Mouse (Mus musculus): ENCODE data around the gene Hspg2. TPM values are rescaled to one million over a fixed set of nuclear protein-coding genes. Genes with fewer than 3 reads are reported as not detected.
"Not testable (repeated sequence)": the region's sequence is repeated elsewhere in the genome, so short reads cannot be mapped to it uniquely, and the experiment has no call there.

Hspg2 gene
- polyA plus RNA-seq (2015; fragmentation: Nextera tagmentation; extraction: Ambion mirVana): 28.2 and 30.0 TPM in 2 replicates

- Histone ChIP-seq H3K27ac (peak within 1 kb of the TSS; percentile 85), H3K4me2 (peak within 1 kb of the TSS; percentile 83), H3K9ac (peak within 1 kb of the TSS; percentile 89), H3K36me3 (0 out of 2 replicates have a peak, but pooled peaks cover 3% of the 10 kb centered on the region), H3K27me3 (no peaks in the 10 kb centered on the region), H3K9me3 (no peaks in the 10 kb centered on the region), H3K4me1 (peaks cover 77% of the 10 kb centered on the region), H3K4me3 (peak within 1 kb of the TSS; percentile 82)
- ATAC-seq (ENCODE audit: insufficient number of reproducible peaks, insufficient read depth, low FRiP score, low TSS enrichment, low read depth): peak; percentile 87
- under 1% methylated on average over 67 of the region's 72 CpGs for WGBS
These were observed at the start of gene Hspg2 for GRCm38 (mm10) chr4:137468260-137469080. Gene Hspg2, plus strand, starts transcription at chr4:137468769.

GRCm38 (mm10) chr4:137430502-137430901 is 38.1 kb upstream of the Hspg2 start, which contains the start of gene Cela3b:
Gene Cela3b, minus strand, starts transcription at chr4:137430540.
- Histone ChIP-seq H3K27me3 (no peaks in the 10 kb centered on the region), H3K36me3 (no peaks in the 10 kb centered on the region), H3K27ac (no peak within 1 kb of the TSS), H3K4me1 (no peaks in the 10 kb centered on the region), H3K9ac (no peak within 1 kb of the TSS), H3K4me2 (no peak within 1 kb of the TSS), H3K9me3 (no peaks in the 10 kb centered on the region), H3K4me3 (no peak within 1 kb of the TSS)
- 88% methylated on average over 4 of the region's 4 CpGs for WGBS
- no peak for ATAC-seq (ENCODE audit: insufficient number of reproducible peaks, insufficient read depth, low FRiP score, low TSS enrichment, low read depth)

- not testable (repeated sequence) for H3K27me3 ChIP-seq; H3K36me3 ChIP-seq; H3K4me3 ChIP-seq; H3K4me2 ChIP-seq; H3K27ac ChIP-seq; H3K9me3 ChIP-seq; H3K9ac ChIP-seq; ATAC-seq (ENCODE audit: insufficient number of reproducible peaks, insufficient read depth, low FRiP score, low TSS enrichment, low read depth); H3K4me1 ChIP-seq
- WGBS: 81% methylated on average over 10 of the region's 10 CpGs
These were observed 35.6 kb upstream of the Hspg2 start for GRCm38 (mm10) chr4:137432700-137433550.

GRCm38 (mm10) chr4:137436979-137437669 is 31.4 kb upstream of the Hspg2 start:
- Histone ChIP-seq H3K4me2 (no peak overlapping the region), H3K9ac (no peak overlapping the region), H3K27me3 (no peaks in the 10 kb centered on the region), H3K36me3 (no peaks in the 10 kb centered on the region), H3K27ac (no peak overlapping the region), H3K4me3 (no peak overlapping the region), H3K9me3 (no peaks in the 10 kb centered on the region), H3K4me1 (no peaks in the 10 kb centered on the region)
- 89% methylated on average over 8 of the region's 8 CpGs for WGBS
- ATAC-seq (ENCODE audit: insufficient number of reproducible peaks, insufficient read depth, low FRiP score, low TSS enrichment, low read depth): no peak

GRCm38 (mm10) chr4:137438842-137439241 is 29.7 kb upstream of the Hspg2 start:
- WGBS: 85% methylated on average over 8 of the region's 8 CpGs
- no peak for ATAC-seq (ENCODE audit: insufficient number of reproducible peaks, insufficient read depth, low FRiP score, low TSS enrichment, low read depth)
- no peak overlapping the region for H3K4me3 ChIP-seq

GRCm38 (mm10) chr4:137441332-137441731 is 27.2 kb upstream of the Hspg2 start:
- H3K4me3 ChIP-seq: no peak overlapping the region
- 82% methylated on average over 4 of the region's 4 CpGs for WGBS
- no peaks in the 10 kb centered on the region for H3K27me3 ChIP-seq
- H3K4me2 ChIP-seq: no peak overlapping the region
- no peak for ATAC-seq (ENCODE audit: insufficient number of reproducible peaks, insufficient read depth, low FRiP score, low TSS enrichment, low read depth)
- H3K36me3 ChIP-seq: no peaks in the 10 kb centered on the region
- H3K4me1 ChIP-seq: 0 out of 2 replicates have a peak, but pooled peaks cover 4% of the 10 kb centered on the region
- no peak overlapping the region for H3K9ac ChIP-seq
- H3K27ac ChIP-seq: no peak overlapping the region
- no peaks in the 10 kb centered on the region for H3K9me3 ChIP-seq

More at GRCm38 (mm10) chr4:137438842-137439241, 29.7 kb upstream of the Hspg2 start:
- Histone ChIP-seq H3K36me3 (no peaks in the 10 kb centered on the region), H3K27ac (no peak overlapping the region), H3K9ac (no peak overlapping the region), H3K9me3 (no peaks in the 10 kb centered on the region), H3K4me1 (0 out of 2 replicates have a peak, but pooled peaks cover 2% of the 10 kb centered on the region), H3K27me3 (no peaks in the 10 kb centered on the region), H3K4me2 (no peak overlapping the region)

- WGBS: 15% methylated on average over 5 of the region's 5 CpGs
- H3K4me1 ChIP-seq: peaks cover 15% of the 10 kb centered on the region
- H3K27ac ChIP-seq: no peak overlapping the region
- no peak for ATAC-seq (ENCODE audit: insufficient number of reproducible peaks, insufficient read depth, low FRiP score, low TSS enrichment, low read depth)
- H3K4me2 ChIP-seq: peak overlapping the region; percentile 34; the same call in 1 of the 2 replicates
- H3K9me3 ChIP-seq: no peaks in the 10 kb centered on the region
- no peak overlapping the region for H3K4me3 ChIP-seq
- H3K36me3 ChIP-seq: no peaks in the 10 kb centered on the region
- H3K27me3 ChIP-seq: no peaks in the 10 kb centered on the region
- no peak overlapping the region for H3K9ac ChIP-seq
These were observed 24.9 kb upstream of the Hspg2 start for GRCm38 (mm10) chr4:137443625-137444024.

GRCm38 (mm10) chr4:137445881-137446280 is 22.7 kb upstream of the Hspg2 start:
- no peaks in the 10 kb centered on the region for H3K36me3 ChIP-seq
- no peak for ATAC-seq (ENCODE audit: insufficient number of reproducible peaks, insufficient read depth, low FRiP score, low TSS enrichment, low read depth)
- no peak overlapping the region for H3K4me2 ChIP-seq
- no peak overlapping the region for H3K27ac ChIP-seq
- H3K4me1 ChIP-seq: peaks cover 22% of the 10 kb centered on the region
- H3K9me3 ChIP-seq: no peaks in the 10 kb centered on the region
- no peaks in the 10 kb centered on the region for H3K27me3 ChIP-seq
- H3K4me3 ChIP-seq: no peak overlapping the region
- 85% methylated on average over 4 of the region's 4 CpGs for WGBS
- no peak overlapping the region for H3K9ac ChIP-seq

GRCm38 (mm10) chr4:137447363-137448196 is 21.0 kb upstream of the Hspg2 start:
- Histone ChIP-seq H3K4me2 (peak overlapping the region; percentile 30; the same call in 1 of the 2 replicates), H3K27me3 (no peaks in the 10 kb centered on the region), H3K9ac (no peak overlapping the region), H3K4me3 (no peak overlapping the region), H3K27ac (peak overlapping the region; percentile 58; the same call in 1 of the 2 replicates), H3K36me3 (no peaks in the 10 kb centered on the region), H3K9me3 (no peaks in the 10 kb centered on the region), H3K4me1 (peaks cover 22% of the 10 kb centered on the region)
- 57% methylated on average over 7 of the region's 7 CpGs for WGBS
- no peak for ATAC-seq (ENCODE audit: insufficient number of reproducible peaks, insufficient read depth, low FRiP score, low TSS enrichment, low read depth)

GRCm38 (mm10) chr4:137448197-137448596 is 20.4 kb upstream of the Hspg2 start:
- Histone ChIP-seq H3K4me2 (peak overlapping the region; percentile 30), H3K4me3 (no peak overlapping the region), H3K27ac (peak overlapping the region; percentile 58), H3K36me3 (no peaks in the 10 kb centered on the region), H3K9ac (no peak overlapping the region), H3K27me3 (no peaks in the 10 kb centered on the region), H3K9me3 (no peaks in the 10 kb centered on the region), H3K4me1 (peaks cover 22% of the 10 kb centered on the region)
- WGBS: 24% methylated on average over 6 of the region's 6 CpGs
- ATAC-seq (ENCODE audit: insufficient number of reproducible peaks, insufficient read depth, low FRiP score, low TSS enrichment, low read depth): peak; percentile 66; the same call in 1 of the 2 replicates
